Mouse (Mus musculus) cortical plate, adult 2 months (tissue): ENCODE data around the gene R3hdml.

Source experiments
- CTCF ChIP-seq: fragments of 200-500 bp; IDR thresholded peaks from 2 replicates; pipeline ENCODE4 v1.5.1; 2011; ENCODE audit warnings: mild to moderate bottlenecking, control low read depth, low read length; ENCODE audit not compliant: insufficient read depth; ENCODE audit errors: extremely low read depth
- POLR2A ChIP-seq: fragments of 200-500 bp; IDR thresholded peaks from 2 replicates; pipeline ENCODE4 v1.6.1; 2011; ENCODE audit warnings: mild to moderate bottlenecking, low read length, control low read depth; ENCODE audit not compliant: insufficient read depth; ENCODE audit errors: extremely low read depth

- no peak for TF ChIP-seq POLR2A
- no peak for TF ChIP-seq CTCF
Observed at GRCm38 (mm10) chr2:163466771-163467170, 25.3 kb upstream of the R3hdml start.
